Mouse (Mus musculus): ENCODE data around the gene Rps26.

Rps26 gene

GRCm38 (mm10) chr10:128606483-128606882 is 20.1 kb downstream of the Rps26 start:
- no peak for DNase-seq (ENCODE audit: low read depth, low spot score)

- no peak for DNase-seq (ENCODE audit: low read depth, low spot score)
Observed at GRCm38 (mm10) chr10:128602470-128603128, 23.9 kb downstream of the Rps26 start.

GRCm38 (mm10) chr10:128601499-128601898 is 25.0 kb downstream of the Rps26 start:
- DNase-seq (ENCODE audit: low read depth, low spot score), result no peak

- no peak for DNase-seq (ENCODE audit: low read depth, low spot score)
Observed at GRCm38 (mm10) chr10:128598476-128598875, 28.1 kb downstream of the Rps26 start.

GRCm38 (mm10) chr10:128592797-128593196 is 33.8 kb downstream of the Rps26 start:
- DNase-seq (ENCODE audit: low read depth, low spot score), result no peak

GRCm38 (mm10) chr10:128591436-128591835 is 35.1 kb downstream of the Rps26 start:
- DNase-seq (ENCODE audit: low read depth, low spot score), result no peak

- no peak for DNase-seq (ENCODE audit: low read depth, low spot score)
Observed at GRCm38 (mm10) chr10:128590193-128590690, 36.3 kb downstream of the Rps26 start.

GRCm38 (mm10) chr10:128589464-128590192 is 36.9 kb downstream of the Rps26 start, which contains the start of gene Erbb3:
Gene Erbb3 (minus strand): TSS chr10:128589652.
- no peak for DNase-seq (ENCODE audit: low read depth, low spot score)

GRCm38 (mm10) chr10:128588775-128589463 is 37.6 kb downstream of the Rps26 start:
- DNase-seq (ENCODE audit: low read depth, low spot score), result no peak

- DNase-seq (ENCODE audit: low read depth, low spot score), result no peak
Observed at GRCm38 (mm10) chr10:128588136-128588535, 38.4 kb downstream of the Rps26 start.

- no peak for DNase-seq (ENCODE audit: low read depth, low spot score)
Observed at GRCm38 (mm10) chr10:128587697-128588096, 38.9 kb downstream of the Rps26 start.

GRCm38 (mm10) chr10:128587120-128587519 is 39.4 kb downstream of the Rps26 start:
- no peak for DNase-seq (ENCODE audit: low read depth, low spot score)

GRCm38 (mm10) chr10:128586546-128586945 is 40.0 kb downstream of the Rps26 start:
- no peak for DNase-seq (ENCODE audit: low read depth, low spot score)

- DNase-seq (ENCODE audit: low read depth, low spot score), result no peak
Observed at GRCm38 (mm10) chr10:128584386-128584785, 42.2 kb downstream of the Rps26 start.

- no peak for DNase-seq (ENCODE audit: low read depth, low spot score)
Observed at GRCm38 (mm10) chr10:128583644-128584043, 42.9 kb downstream of the Rps26 start.

- DNase-seq (ENCODE audit: low read depth, low spot score), result no peak
Observed at GRCm38 (mm10) chr10:128579731-128580130, 46.8 kb downstream of the Rps26 start.

- no peak for DNase-seq (ENCODE audit: low read depth, low spot score)
Observed at GRCm38 (mm10) chr10:128579298-128579697, 47.2 kb downstream of the Rps26 start.

- DNase-seq (ENCODE audit: low read depth, low spot score), result no peak
Observed at GRCm38 (mm10) chr10:128578330-128578729, 48.2 kb downstream of the Rps26 start.

- peak; percentile 26 for DNase-seq (ENCODE audit: low read depth, low spot score)
Observed at GRCm38 (mm10) chr10:128575063-128575462, 51.5 kb downstream of the Rps26 start.

Data from c-Kit-negative CD71-positive TER-119-positive erythroid progenitor cells, embryonic 14.5 days (primary cell).